Mouse (Mus musculus) CH12.LX (cell line): ENCODE measurements at regions not wholly inside any gene's neighbourhood (a gene's known extent, or its start where the extent isn't known, plus 50 kb on each side); places are given as distances from the start of the nearest gene placed in this dataset.

Source experiments
- DNase-seq: peaks from one replicate; pipeline ENCODE4 v3.0.0-alpha.2; 2013; ENCODE audit errors: extremely low read depth
- H3K27ac ChIP-seq: 2 replicates; pipeline ENCODE4 v1.5.1; 2012; ENCODE audit warnings: low read depth, mild to moderate bottlenecking, control low read depth, moderate library complexity; ENCODE audit not compliant: insufficient read depth
- H3K27me3 ChIP-seq: replicated peaks from 2 replicates; pipeline ENCODE3; 2012; ENCODE audit warnings: inconsistent platforms
- H3K36me3 ChIP-seq, 2 experiments: replicated peaks in 1 of 2; 2 replicates each; pipeline versions ENCODE3 to v1.6.1; 2012; ENCODE audit warnings: inconsistent platforms in 1 of 2, low read length in 1 of 2, mild to moderate bottlenecking in 1 of 2, mixed read lengths in 1 of 2, moderate library complexity in 1 of 2; ENCODE audit not compliant: control insufficient read depth in 1 of 2, insufficient read depth in 1 of 2
- H3K4me1 ChIP-seq, 2 experiments: 2 replicates each; pipeline ENCODE4 v1.6.1; 2012; ENCODE audit warnings: inconsistent platforms in 1 of 2, moderate library complexity in 1 of 2; ENCODE audit not compliant: insufficient read depth in 2 of 2, control insufficient read depth in 1 of 2
- H3K4me2 ChIP-seq: 2 replicates; pipeline ENCODE4 v1.6.1; 2012; ENCODE audit warnings: low read depth, mild to moderate bottlenecking, control low read depth; ENCODE audit not compliant: poor library complexity, insufficient read depth, severe bottlenecking
- H3K4me3 ChIP-seq, 3 experiments: fragments of 150-350 bp in 1 of 3; sonication (generic) in 1 of 3; replicated peaks in 1 of 3; 2 replicates each; pipeline versions ENCODE3 to v1.5.1; 2011 to 2012; ENCODE audit warnings: low read depth in 2 of 3, low read length in 2 of 3, mild to moderate bottlenecking in 2 of 3, moderate library complexity in 2 of 3, control low read depth in 1 of 3, improper control_type of control experiment in 1 of 3, inconsistent platforms in 1 of 3, mixed read lengths in 1 of 3; ENCODE audit not compliant: poor library complexity in 1 of 3
- H3K79me2 ChIP-seq: replicated peaks from 2 replicates; pipeline ENCODE4 v1.6.1; 2012; ENCODE audit warnings: mild to moderate bottlenecking, moderate library complexity; ENCODE audit not compliant: control insufficient read depth, poor library complexity, insufficient read depth, severe bottlenecking; ENCODE audit errors: extremely low read depth
- H3K9ac ChIP-seq: 2 replicates; pipeline ENCODE4 v1.6.1; 2012; ENCODE audit warnings: low read depth, mild to moderate bottlenecking, control low read depth, moderate library complexity; ENCODE audit not compliant: insufficient read depth
- H3K9me3 ChIP-seq: replicated peaks from 2 replicates; pipeline ENCODE3; 2012; ENCODE audit warnings: low read length, inconsistent platforms, mixed read lengths
- CHD1 ChIP-seq: IDR thresholded peaks from 2 replicates; pipeline ENCODE4 v1.6.1; 2012; ENCODE audit warnings: low read depth, low read length, improper control_type of control experiment, inconsistent platforms
- CHD2 ChIP-seq: IDR thresholded peaks from 2 replicates; pipeline ENCODE4 v1.6.1; 2011; ENCODE audit warnings: low read length, improper control_type of control experiment
- ELF1 ChIP-seq: IDR thresholded peaks from 2 replicates; pipeline ENCODE4 v1.6.1; 2014; ENCODE audit warnings: low read depth, mild to moderate bottlenecking, inconsistent platforms, low read length, improper control_type of control experiment
- ETS1 ChIP-seq: conservative IDR thresholded peaks from 2 replicates; pipeline ENCODE4 v1.6.1; 2012; ENCODE audit warnings: low read depth, mild to moderate bottlenecking, inconsistent platforms, low read length, improper control_type of control experiment, moderate library complexity
- GABPA ChIP-seq: IDR thresholded peaks from 2 replicates; pipeline ENCODE4 v1.6.1; 2012; ENCODE audit warnings: low read depth, low read length, improper control_type of control experiment, inconsistent platforms; ENCODE audit not compliant: insufficient replicate concordance
- HCFC1 ChIP-seq: IDR thresholded peaks from 2 replicates; pipeline ENCODE4 v1.6.1; 2012; ENCODE audit warnings: low read depth, mild to moderate bottlenecking, inconsistent platforms, low read length, improper control_type of control experiment
- JUN ChIP-seq: IDR thresholded peaks from 2 replicates; pipeline ENCODE4 v1.6.1; 2011; ENCODE audit warnings: low read depth, mild to moderate bottlenecking, low read length, improper control_type of control experiment, moderate library complexity; ENCODE audit not compliant: insufficient read depth
- JUND ChIP-seq: conservative IDR thresholded peaks from 2 replicates; pipeline ENCODE4 v1.6.1; 2011; ENCODE audit warnings: low read depth, low read length, improper control_type of control experiment
- KAT2A ChIP-seq: IDR thresholded peaks from 2 replicates; pipeline ENCODE4 v1.6.1; 2012; ENCODE audit warnings: low read length, improper control_type of control experiment, inconsistent platforms; ENCODE audit not compliant: insufficient replicate concordance
- MAFK ChIP-seq: IDR thresholded peaks from 2 replicates; pipeline ENCODE4 v1.6.1; 2011; ENCODE audit warnings: low read length, improper control_type of control experiment; ENCODE audit not compliant: insufficient replicate concordance
- MAX ChIP-seq: IDR thresholded peaks from 2 replicates; pipeline ENCODE4 v1.6.1; 2011; ENCODE audit warnings: low read length, improper control_type of control experiment
- MAZ ChIP-seq: IDR thresholded peaks from 2 replicates; pipeline ENCODE4 v1.6.1; 2012; ENCODE audit warnings: low read depth, mild to moderate bottlenecking, inconsistent platforms, low read length, improper control_type of control experiment, moderate library complexity
- MEF2A ChIP-seq: IDR thresholded peaks from 2 replicates; pipeline ENCODE4 v1.6.1; 2014; ENCODE audit warnings: low read depth, mild to moderate bottlenecking, inconsistent platforms, low read length, improper control_type of control experiment, borderline replicate concordance
- NELFE ChIP-seq: IDR thresholded peaks from 2 replicates; pipeline ENCODE4 v1.6.1; 2011; ENCODE audit warnings: low read depth, low read length, improper control_type of control experiment
- PAX5 ChIP-seq: IDR thresholded peaks from 2 replicates; pipeline ENCODE4 v1.6.1; 2012; ENCODE audit warnings: low read length, inconsistent platforms, mixed read lengths
- RAD21 ChIP-seq: IDR thresholded peaks from 2 replicates; pipeline ENCODE4 v1.6.1; 2011; ENCODE audit warnings: low read depth, mild to moderate bottlenecking, low read length, improper control_type of control experiment, moderate library complexity
- RCOR1 ChIP-seq: conservative IDR thresholded peaks from 2 replicates; pipeline ENCODE4 v1.6.1; 2012; ENCODE audit warnings: low read depth, mild to moderate bottlenecking, inconsistent platforms, low read length, improper control_type of control experiment
- SMC3 ChIP-seq: IDR thresholded peaks from 2 replicates; pipeline ENCODE4 v1.6.1; 2011; ENCODE audit warnings: low read depth, low read length, improper control_type of control experiment
- TBP ChIP-seq: conservative IDR thresholded peaks from 2 replicates; pipeline ENCODE4 v1.6.1; 2011; ENCODE audit warnings: low read depth, low read length, improper control_type of control experiment
- ZKSCAN1 ChIP-seq: IDR thresholded peaks from 2 replicates; pipeline ENCODE4 v1.6.1; 2012; ENCODE audit warnings: low read depth, inconsistent platforms, low read length, improper control_type of control experiment, borderline replicate concordance
- ZMIZ1 ChIP-seq: IDR thresholded peaks from 2 replicates; pipeline ENCODE4 v1.6.1; 2012; ENCODE audit warnings: low read depth, mild to moderate bottlenecking, inconsistent platforms, low read length, improper control_type of control experiment
- dilution Hi-C: fragments of 300-500 bp; cut with MboI; formaldehyde crosslinking; loops from 2 replicates; pipeline ENCODE4 v1.14.3; 2020; ENCODE audit warnings: low sequenced_read_pairs; ENCODE audit not compliant: extremely low pct_unique_long_range_greater_than_20kb, extremely low pct_ligation_motif_present
- in situ Hi-C: fragments of 300-500 bp; cut with MboI; formaldehyde crosslinking; loops from 3 replicates; pipeline ENCODE4 v1.14.3; 2019; ENCODE audit warnings: low sequenced_read_pairs, low pct_ligation_motif_present, low pct_unique_long_range_greater_than_20kb, mixed read lengths

DNA sequence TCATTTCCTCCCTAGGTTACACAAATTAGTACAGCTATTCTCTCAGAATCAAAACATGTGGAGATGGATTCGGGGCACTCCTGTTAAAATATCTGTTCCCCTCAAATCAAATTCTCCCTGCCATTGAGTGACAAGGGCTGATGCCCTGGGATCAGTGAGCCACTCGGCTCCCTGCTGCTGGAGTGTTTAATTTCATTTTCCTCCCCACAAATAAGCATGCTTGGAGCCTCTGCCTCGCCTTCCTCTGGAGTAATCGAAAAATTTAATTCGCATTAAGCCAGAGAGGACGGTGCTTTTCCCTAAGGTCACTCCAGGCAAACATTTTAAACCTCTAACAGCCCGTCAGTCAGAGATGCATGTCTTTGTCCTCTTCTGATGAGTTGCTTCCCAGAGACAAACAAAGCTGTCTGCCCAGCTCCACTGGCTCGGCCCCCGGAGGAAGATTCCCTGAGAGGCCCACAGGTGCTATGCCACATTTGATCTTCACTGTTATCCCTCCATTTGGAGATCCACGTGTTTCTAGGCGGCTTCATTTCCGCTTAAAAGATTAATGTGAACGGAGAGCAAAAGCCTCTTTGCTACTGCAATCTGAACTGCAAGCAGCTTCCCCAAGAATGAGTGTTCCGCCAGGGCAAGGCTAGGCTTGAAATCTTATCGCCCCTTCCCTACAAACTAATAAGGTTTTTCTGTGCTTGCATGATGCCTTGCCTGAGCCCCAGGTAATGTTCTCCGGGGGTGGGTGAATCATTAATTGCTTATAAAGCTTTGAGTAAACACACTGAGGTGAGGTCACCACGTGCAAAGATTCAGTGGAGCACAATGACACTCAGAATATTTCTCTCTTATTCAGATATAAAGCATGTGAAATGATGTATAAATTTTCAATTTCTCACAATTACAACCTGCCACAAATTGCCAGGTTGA is 95.8 kb upstream of the Slc24a5 start:
- Histone ChIP-seq H3K27me3 (no peaks in the 10 kb centered on the region), H3K79me2 (no peaks in the 10 kb centered on the region), H3K4me1 (no peaks in the 10 kb centered on the region), H3K4me3 (no peak overlapping the region), H3K36me3 (no peaks in the 10 kb centered on the region), H3K9ac (no peak overlapping the region), H3K9me3 (peaks cover 85% of the 10 kb centered on the region), H3K4me2 (no peak overlapping the region), H3K27ac (no peak overlapping the region)
- no peak for DNase-seq
- in situ Hi-C loops = no loop called here
- dilution Hi-C loops = no loop called here
- TF ChIP-seq MAFK = no peak
- no peak for TF ChIP-seq CHD2
- no peak for TF ChIP-seq RCOR1
- TF ChIP-seq RAD21 = no peak
- TF ChIP-seq SMC3 = no peak
- no peak for TF ChIP-seq JUND
- TF ChIP-seq GABPA = no peak
- no peak for TF ChIP-seq NELFE
- no peak for TF ChIP-seq PAX5
- no peak for TF ChIP-seq ZKSCAN1

DNA sequence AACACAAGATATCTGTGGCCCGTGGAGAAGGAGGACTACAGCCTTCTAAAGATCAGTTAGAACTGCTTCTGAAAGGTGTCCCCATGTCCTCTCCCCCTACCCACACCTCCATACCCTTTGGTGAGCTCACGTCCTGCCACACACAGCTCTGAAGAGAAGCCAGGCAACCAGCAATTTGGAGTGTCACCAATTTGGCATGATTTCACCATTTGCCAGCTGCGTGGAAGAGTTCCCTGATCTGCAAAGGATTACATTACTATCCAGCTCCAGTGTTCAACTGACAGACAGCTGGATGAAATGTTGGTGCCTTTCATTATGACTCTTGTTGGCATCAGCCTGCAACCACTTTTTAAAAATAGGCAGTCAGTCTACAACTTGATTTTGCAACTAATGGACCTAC is 92.8 kb upstream of the Slc24a5 start:
- no peaks in the 10 kb centered on the region for H3K36me3 ChIP-seq
- no peaks in the 10 kb centered on the region for H3K79me2 ChIP-seq
- peaks cover 73% of the 10 kb centered on the region for H3K9me3 ChIP-seq
- dilution Hi-C loops = no loop called here
- no peak overlapping the region for H3K27ac ChIP-seq
- no peak for TF ChIP-seq HCFC1
- TF ChIP-seq MAX = no peak
- no peak for TF ChIP-seq ELF1
- no peak for TF ChIP-seq KAT2A
- no peak for TF ChIP-seq ETS1
- no peak for TF ChIP-seq JUN
- no peak for TF ChIP-seq ZMIZ1
- TF ChIP-seq TBP = no peak
- no peak for TF ChIP-seq MEF2A
- no peak for TF ChIP-seq MAZ
- no peak for TF ChIP-seq CHD1
- H3K4me2 ChIP-seq = no peak overlapping the region
- no peaks in the 10 kb centered on the region for H3K4me1 ChIP-seq
- no peak overlapping the region for H3K9ac ChIP-seq
- DNase-seq = no peak
- H3K4me3 ChIP-seq = no peak overlapping the region
- H3K27me3 ChIP-seq = no peaks in the 10 kb centered on the region
- in situ Hi-C loops = no loop called here
